Mouse (Mus musculus) intestine, postnatal 0 days (tissue): Measurements from ENCODE around the gene Gfra1. TPM values are rescaled to one million over a fixed set of nuclear protein-coding genes. Genes with fewer than 3 reads are reported as not detected.

Experiments used
- ATAC-seq: fragments of 200-750 bp; cut with Nextera tagmentation; 2 replicates; pipeline ENCODE4 v1.8.0; 2017; ENCODE audit warnings: mild to moderate bottlenecking, moderate TSS enrichment, moderate library complexity
- H3K27ac ChIP-seq: fragments of 300-500 bp; sonication (generic); 2 replicates; pipeline ENCODE4 v1.5.1; 2014; ENCODE audit warnings: mild to moderate bottlenecking, low read depth, low read length, moderate library complexity
- H3K27me3 ChIP-seq: fragments of 300-500 bp; sonication (generic); replicated peaks from 2 replicates; pipeline ENCODE4 v1.6.1; 2014; ENCODE audit warnings: low read length, mixed read lengths; ENCODE audit not compliant: control insufficient read depth, insufficient read depth
- H3K36me3 ChIP-seq: fragments of 300-500 bp; sonication (generic); 2 replicates; pipeline ENCODE4 v1.6.1; 2014; ENCODE audit warnings: mild to moderate bottlenecking, moderate library complexity; ENCODE audit not compliant: control insufficient read depth, insufficient read depth
- H3K4me1 ChIP-seq: fragments of 300-500 bp; sonication (generic); replicated peaks from 2 replicates; pipeline ENCODE4 v1.6.1; 2014; ENCODE audit warnings: antibody characterized with exemption, low read length, mixed read lengths; ENCODE audit not compliant: control insufficient read depth, insufficient read depth
- H3K4me2 ChIP-seq: fragments of 300-500 bp; sonication (generic); replicated peaks from 2 replicates; pipeline ENCODE4 v1.6.1; 2014; ENCODE audit warnings: low read depth, mild to moderate bottlenecking, moderate library complexity
- H3K4me3 ChIP-seq: fragments of 300-500 bp; sonication (generic); 2 replicates; pipeline ENCODE4 v1.5.1; 2014; ENCODE audit warnings: low read depth, low read length
- H3K9ac ChIP-seq: fragments of 300-500 bp; sonication (generic); 2 replicates; pipeline ENCODE4 v1.6.1; 2014; ENCODE audit warnings: mild to moderate bottlenecking, low read depth, low read length
- H3K9me3 ChIP-seq: fragments of 300-500 bp; sonication (generic); 2 replicates; pipeline ENCODE4 v1.6.1; 2016; ENCODE audit warnings: mixed run types; ENCODE audit not compliant: control insufficient read depth
- CTCF ChIP-seq: sonication (generic); IDR thresholded peaks from 2 replicates; pipeline ENCODE4 v1.5.1; 2016; ENCODE audit warnings: low read depth, mild to moderate bottlenecking, control low read depth, antibody characterized with exemption, moderate library complexity
- WGBS: fragments of 180-500 bp; shearing (Covaris S2); extraction: QIAGEN DNeasy Blood & Tissue Kit; methylation state at CpG from one replicate; pipeline ENCODE4 v1.1.7; 2014; 5-methylcytosine and 5-hydroxymethylcytosine counted together
- polyA plus RNA-seq: library from polyadenylated mRNA; unstranded; fragments of >200 nt; fragmentation: Nextera tagmentation; extraction: Ambion mirVana; gene quantifications from 2 replicates; pipeline ENCODE4 v1.2.1, GENCODE M21; 2015

Gene Gfra1
- polyA plus RNA-seq, 1 experiment from 2014 or later: 4.9 TPM

DNA sequence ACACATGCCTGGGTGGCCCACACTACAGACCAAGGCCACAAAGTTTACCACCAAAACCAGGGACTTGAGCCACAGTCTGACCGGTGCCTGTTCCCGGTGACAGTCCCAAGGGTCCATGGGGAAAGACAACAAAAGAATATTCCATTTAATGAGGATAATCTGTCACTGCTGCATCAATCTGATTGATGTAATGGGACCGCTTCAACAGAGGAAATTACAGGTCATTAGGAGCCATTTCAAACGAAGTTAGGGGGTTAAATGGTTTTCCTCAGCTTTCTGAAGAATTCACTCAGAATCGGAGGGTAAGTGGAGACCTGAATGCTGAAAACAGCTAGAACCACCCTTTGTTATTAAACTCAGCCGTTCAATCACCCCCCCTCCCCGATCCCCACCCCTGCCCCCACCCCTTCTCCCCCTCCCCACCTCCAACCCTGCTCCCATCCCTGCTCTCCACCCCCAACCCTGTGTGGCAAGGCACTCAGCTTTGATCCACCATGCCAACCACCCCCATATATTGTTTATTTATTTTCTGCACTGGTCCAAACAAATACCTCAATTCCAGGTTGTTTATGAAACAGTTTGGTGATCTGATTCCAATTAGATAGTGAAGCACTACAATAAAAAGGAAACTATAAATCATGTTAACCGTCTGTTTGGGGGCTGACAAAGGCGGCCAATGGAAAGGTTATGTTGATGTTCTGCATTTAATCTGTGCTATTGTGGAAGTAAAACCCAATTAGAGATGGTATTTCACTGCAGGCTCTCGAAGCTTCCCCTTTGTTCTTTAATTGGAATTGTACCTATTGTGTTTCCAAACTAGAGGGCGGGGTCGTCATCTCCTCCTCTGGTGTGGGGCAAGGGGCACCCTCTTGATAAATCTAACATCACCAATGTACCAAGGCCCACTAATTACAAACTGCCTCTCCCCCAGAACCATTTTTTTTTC lies 119.9 kb downstream of the Gfra1 start:
- no peak overlapping the region for H3K9ac ChIP-seq

DNA sequence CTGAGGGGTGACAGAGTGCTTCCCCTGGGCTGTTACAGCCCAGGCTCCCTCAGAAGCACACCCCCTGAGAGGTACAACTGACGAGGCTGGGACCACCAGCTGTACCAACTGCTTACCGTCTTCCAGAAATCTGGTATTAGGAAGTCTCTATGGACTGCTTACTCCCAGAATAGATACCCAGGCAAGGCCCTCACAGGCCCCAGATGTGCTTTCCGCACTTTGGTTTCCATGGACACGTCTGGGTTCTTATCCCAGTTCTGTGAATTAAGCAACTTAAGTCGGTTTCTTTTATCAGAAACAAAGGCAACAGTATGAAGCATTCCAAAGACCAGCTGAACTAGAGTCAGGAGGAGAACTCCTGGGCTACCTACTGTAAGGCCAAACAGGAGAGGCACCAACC lies 126.4 kb downstream of the Gfra1 start:
- Histone ChIP-seq H3K27me3 (no peaks in the 10 kb centered on the region), H3K9me3 (no peaks in the 10 kb centered on the region), H3K9ac (no peak overlapping the region), H3K36me3 (no peaks in the 10 kb centered on the region), H3K4me1 (no peaks in the 10 kb centered on the region), H3K27ac (no peak overlapping the region), H3K4me2 (no peak overlapping the region), H3K4me3 (no peak overlapping the region)
- 62% methylated on average over 5 of the region's 5 CpGs for WGBS
- ATAC-seq: no peak
- TF ChIP-seq CTCF: no peak

More for the DNA sequence above, 119.9 kb downstream of the Gfra1 start:
- no peaks in the 10 kb centered on the region for H3K36me3 ChIP-seq
- no peak overlapping the region for H3K4me2 ChIP-seq
- no peak overlapping the region for H3K4me3 ChIP-seq
- no peak for TF ChIP-seq CTCF
- no peaks in the 10 kb centered on the region for H3K4me1 ChIP-seq
- ATAC-seq: no peak
- WGBS: 67% methylated on average over 12 of the region's 12 CpGs
- H3K27me3 ChIP-seq: no peaks in the 10 kb centered on the region
- no peak overlapping the region for H3K27ac ChIP-seq
- H3K9me3 ChIP-seq: no peaks in the 10 kb centered on the region

DNA sequence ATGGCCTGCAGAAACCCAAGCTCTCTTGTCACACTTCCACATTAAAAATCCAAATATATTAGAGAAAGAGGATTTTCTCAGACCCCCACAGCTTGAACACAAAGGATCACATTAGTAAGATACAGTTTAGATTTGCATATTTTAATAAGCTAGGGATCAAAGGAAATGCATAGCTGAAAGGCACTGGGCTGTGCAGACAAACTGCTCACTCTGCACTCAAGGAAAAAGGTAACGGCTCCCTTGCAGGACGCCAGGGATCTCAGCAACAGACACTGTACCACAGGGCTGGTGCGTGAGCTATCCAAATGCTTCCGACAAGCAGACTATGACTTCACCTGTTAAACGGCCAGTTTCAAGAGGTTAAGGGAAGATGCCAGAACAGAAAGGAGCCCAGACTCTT lies 127.7 kb downstream of the Gfra1 start:
- 64% methylated on average over 5 of the region's 5 CpGs for WGBS
- H3K4me1 ChIP-seq: no peaks in the 10 kb centered on the region
- H3K36me3 ChIP-seq: no peaks in the 10 kb centered on the region
- no peak overlapping the region for H3K4me2 ChIP-seq
- no peak for TF ChIP-seq CTCF
- H3K9me3 ChIP-seq: no peaks in the 10 kb centered on the region
- H3K9ac ChIP-seq: no peak overlapping the region
- H3K27ac ChIP-seq: no peak overlapping the region
- no peaks in the 10 kb centered on the region for H3K27me3 ChIP-seq
- no peak for ATAC-seq
- no peak overlapping the region for H3K4me3 ChIP-seq

DNA sequence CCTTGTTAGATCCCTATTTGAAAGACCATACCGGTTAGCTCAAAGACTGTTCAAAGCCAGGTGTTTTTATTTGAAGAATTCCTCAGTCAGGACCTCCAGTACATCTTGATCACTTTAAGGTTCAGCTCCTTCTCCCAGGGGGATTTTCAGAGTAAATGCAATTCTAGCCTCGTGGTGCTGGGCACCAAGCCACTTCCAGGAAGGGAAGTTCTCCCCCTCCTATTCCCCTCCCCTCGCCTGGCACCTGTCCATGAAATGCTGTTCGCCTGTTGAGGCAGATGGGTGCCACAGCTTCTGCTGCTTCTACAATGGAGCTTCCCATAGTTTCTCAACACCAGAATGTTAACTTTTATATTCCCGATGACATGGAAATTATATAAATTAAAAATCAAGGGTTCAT lies 139.2 kb downstream of the Gfra1 start:
- H3K27me3 ChIP-seq: no peaks in the 10 kb centered on the region
- H3K4me2 ChIP-seq: no peak overlapping the region
- TF ChIP-seq CTCF: no peak
- peaks cover 7% of the 10 kb centered on the region; the same call in 1 of the 2 replicates for H3K9me3 ChIP-seq
- no peak overlapping the region for H3K9ac ChIP-seq
- ATAC-seq: no peak
- 77% methylated on average over 5 of the region's 5 CpGs for WGBS
- no peaks in the 10 kb centered on the region for H3K36me3 ChIP-seq
- H3K4me3 ChIP-seq: no peak overlapping the region
- H3K4me1 ChIP-seq: no peaks in the 10 kb centered on the region
- no peak overlapping the region for H3K27ac ChIP-seq

DNA sequence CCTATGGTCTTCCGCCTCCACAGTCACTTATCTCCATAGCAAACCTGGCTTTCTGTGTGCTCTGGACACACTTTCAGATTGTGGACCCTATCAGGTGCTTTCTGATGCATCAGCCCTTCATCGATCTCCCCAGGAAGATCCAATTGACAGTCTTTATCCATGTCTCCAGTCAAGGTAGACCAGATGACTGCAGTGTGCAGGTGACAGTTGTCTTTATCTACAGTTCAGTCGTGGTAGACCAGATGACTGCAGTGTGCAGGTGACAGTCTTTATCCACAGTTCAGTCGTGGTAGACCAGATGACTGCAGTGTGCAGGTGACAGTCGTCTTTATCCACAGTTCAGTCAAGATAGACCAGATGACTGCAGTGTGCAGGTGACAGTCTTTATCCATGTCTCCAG lies 140.0 kb downstream of the Gfra1 start:
- Histone ChIP-seq H3K4me3 (no peak overlapping the region), H3K9me3 (peaks cover 7% of the 10 kb centered on the region; the same call in 1 of the 2 replicates), H3K27me3 (no peaks in the 10 kb centered on the region), H3K4me2 (no peak overlapping the region), H3K9ac (no peak overlapping the region), H3K4me1 (no peaks in the 10 kb centered on the region), H3K36me3 (no peaks in the 10 kb centered on the region), H3K27ac (no peak overlapping the region)
- TF ChIP-seq CTCF: no peak
- no peak for ATAC-seq
- WGBS: 88% methylated on average over 5 of the region's 5 CpGs

DNA sequence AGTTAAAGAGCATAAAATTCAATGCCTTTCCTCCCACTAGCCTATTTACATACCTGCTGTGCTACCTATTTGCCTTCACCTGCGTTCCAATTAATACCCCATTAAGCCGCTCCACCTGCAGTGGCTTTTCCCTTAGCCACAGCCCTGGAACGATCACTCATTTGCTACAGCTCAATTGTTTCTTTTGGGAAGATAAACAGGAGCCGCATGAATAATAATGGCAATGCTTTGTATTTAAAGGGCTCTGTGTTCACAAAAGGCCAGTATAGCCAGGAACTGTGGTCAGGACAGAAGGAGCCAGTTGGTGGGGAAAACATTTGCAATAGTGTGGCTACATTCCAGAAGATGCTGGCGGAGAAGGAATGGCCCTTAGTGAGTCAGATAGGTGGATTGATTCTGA lies 141.1 kb downstream of the Gfra1 start:
- no peak for ATAC-seq
- Histone ChIP-seq H3K9ac (no peak overlapping the region), H3K4me3 (no peak overlapping the region), H3K27me3 (no peaks in the 10 kb centered on the region), H3K4me2 (no peak overlapping the region), H3K36me3 (no peaks in the 10 kb centered on the region), H3K9me3 (peaks cover 7% of the 10 kb centered on the region; the same call in 1 of the 2 replicates), H3K4me1 (no peaks in the 10 kb centered on the region), H3K27ac (no peak overlapping the region)
- WGBS: 82% methylated on average over 5 of the region's 5 CpGs
- TF ChIP-seq CTCF: no peak
